Mouse (Mus musculus) olfactory bulb, adult 2 months (tissue): Measurements from ENCODE around the gene Lrmda.

Experiments
- CTCF ChIP-seq: fragments of 200-500 bp; IDR thresholded peaks from 2 replicates; pipeline ENCODE4 v1.5.1; 2012; ENCODE audit warnings: low read depth, mild to moderate bottlenecking, low read length, moderate library complexity; ENCODE audit not compliant: insufficient read depth
- POLR2A ChIP-seq: fragments of 200-500 bp; IDR thresholded peaks from 2 replicates; pipeline ENCODE4 v1.6.1; 2012; ENCODE audit warnings: mild to moderate bottlenecking, low read depth, low read length, moderate library complexity; ENCODE audit not compliant: insufficient read depth

DNA sequence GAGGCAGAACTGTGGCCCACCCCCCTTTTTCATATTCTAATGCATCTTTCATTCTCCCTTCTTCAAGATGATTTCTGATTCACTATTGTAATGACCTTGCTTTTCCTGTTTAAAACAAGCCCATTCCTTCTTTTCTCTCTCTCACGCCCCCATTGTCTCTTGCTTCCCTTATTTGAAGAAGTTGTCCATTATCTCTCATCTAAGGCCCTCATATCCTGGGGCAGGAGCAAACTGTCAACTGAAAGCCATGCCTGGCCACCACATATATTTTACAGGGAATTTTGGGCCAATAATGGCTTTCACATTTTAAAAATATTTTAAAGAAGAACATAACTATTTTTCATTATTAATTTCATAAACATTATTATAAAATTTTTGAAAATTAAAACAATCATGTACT lies 391.3 kb downstream of the Lrmda start:
- TF ChIP-seq CTCF (no peak), POLR2A (no peak)
